Comparison of ENCODE assay signal across 14 mouse cellular contexts in the genomic region with DNA sequence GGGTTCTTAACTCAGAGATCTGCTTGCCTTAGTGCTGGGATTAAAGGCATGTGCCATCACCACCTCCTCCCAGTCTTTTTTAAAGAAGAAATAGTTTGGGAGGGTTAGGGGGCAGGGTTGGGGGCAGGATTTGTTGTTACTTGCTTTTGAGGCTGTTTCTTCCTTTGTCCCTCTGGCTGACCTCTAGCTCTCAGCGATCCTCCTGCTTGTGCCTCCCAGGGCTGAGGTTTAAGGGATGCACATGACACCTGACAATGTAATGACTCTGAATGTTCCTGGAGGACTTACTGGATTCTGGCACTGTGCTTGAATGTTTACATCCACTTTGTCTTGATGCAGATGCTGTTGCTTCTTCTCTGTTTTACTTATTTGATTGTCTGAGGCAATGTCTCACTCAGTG.
"Had no signal": no experiment of that assay in that cellular context is flagged by ENCODE, and none has a peak within 500 bp of the region (broad histone marks: within the 10 kb centered on the region; RNA-seq: fewer than 3 reads in every experiment).

No protein-coding gene starts in this region.

- ATAC-seq: midbrain, embryonic 13.5 days; midbrain, embryonic 16.5 days had no signal

- DNase-seq: kidney, adult 18-20 months; kidney, adult 9 months; kidney, postnatal 14 days; kidney, postnatal 4 days; lung, adult 2 months; lung, postnatal 14 days; lung, postnatal 4 days; retina, postnatal 1 day; right cerebral cortex, postnatal 25 days; thymus, postnatal 25 days had no signal

- H3K9ac ChIP-seq: midbrain, embryonic 13.5 days; neural tube, embryonic 13.5 days had no signal

- H3K4me2 ChIP-seq: midbrain, embryonic 13.5 days; neural tube, embryonic 13.5 days had no signal

- H3K4me1 ChIP-seq: neural tube, embryonic 13.5 days had no signal

- H3K4me3 ChIP-seq: midbrain, embryonic 13.5 days; myocyte; neural tube, embryonic 13.5 days had no signal

- H3K27ac ChIP-seq: midbrain, embryonic 13.5 days; neural tube, embryonic 13.5 days had no signal

- H3K36me3 ChIP-seq: midbrain, embryonic 13.5 days; neural tube, embryonic 13.5 days had no signal

- H3K9me3 ChIP-seq: midbrain, embryonic 13.5 days; neural tube, embryonic 13.5 days had no signal

- H3K27me3 ChIP-seq: midbrain, embryonic 13.5 days; neural tube, embryonic 13.5 days had no signal
